Mouse (Mus musculus) liver, postnatal 0 days (tissue): ENCODE results near the gene Add3. TPM values are rescaled to one million over a fixed set of nuclear protein-coding genes. Genes with fewer than 3 reads are reported as not detected.

ENCODE experiments used
- ATAC-seq: fragments of 200-750 bp; cut with Nextera tagmentation; 2 replicates; pipeline ENCODE4 v1.8.0; 2017; ENCODE audit warnings: mild to moderate bottlenecking, moderate library complexity
- DNase-seq: peaks from one replicate; pipeline ENCODE4 v3.0.0-alpha.2; 2016
- H3K27ac ChIP-seq: fragments of 300-500 bp; sonication (generic); 2 replicates; pipeline ENCODE4 v1.5.1; 2014; ENCODE audit warnings: antibody characterized with exemption, moderate library complexity, mild to moderate bottlenecking, low read depth
- H3K27me3 ChIP-seq: fragments of 300-500 bp; sonication (generic); 2 replicates; pipeline ENCODE4 v1.6.1; 2014; ENCODE audit warnings: low read length, control low read depth, mixed read lengths; ENCODE audit not compliant: insufficient read depth
- H3K36me3 ChIP-seq: fragments of 300-500 bp; sonication (generic); replicated peaks from 2 replicates; pipeline ENCODE4 v1.6.1; 2014; ENCODE audit warnings: mild to moderate bottlenecking, control low read depth, low read length, moderate library complexity, mixed read lengths; ENCODE audit not compliant: insufficient read depth
- H3K4me1 ChIP-seq: fragments of 300-500 bp; sonication (generic); 2 replicates; pipeline ENCODE4 v1.6.1; 2014; ENCODE audit warnings: antibody characterized with exemption, mild to moderate bottlenecking, control low read depth; ENCODE audit not compliant: insufficient read depth
- H3K4me2 ChIP-seq: fragments of 300-500 bp; sonication (generic); 2 replicates; pipeline ENCODE4 v1.6.1; 2014; ENCODE audit warnings: low read depth, mild to moderate bottlenecking, low read length, moderate library complexity, mixed read lengths
- H3K4me3 ChIP-seq: fragments of 300-500 bp; sonication (generic); 2 replicates; pipeline ENCODE4 v1.5.1; 2014; ENCODE audit warnings: low read depth, low read length
- H3K9ac ChIP-seq: fragments of 300-500 bp; sonication (generic); replicated peaks from 2 replicates; pipeline ENCODE4 v1.6.1; 2014; ENCODE audit warnings: mild to moderate bottlenecking, moderate library complexity
- H3K9me3 ChIP-seq: fragments of 300-500 bp; sonication (generic); 2 replicates; pipeline ENCODE4 v1.6.1; 2016; ENCODE audit warnings: mild to moderate bottlenecking, control low read depth, low read length, mixed read lengths
- CTCF ChIP-seq: sonication (generic); IDR thresholded peaks from 2 replicates; pipeline ENCODE4 v1.5.1; 2016; ENCODE audit warnings: antibody characterized with exemption, low read depth
- EP300 ChIP-seq: IDR thresholded peaks from 2 replicates; pipeline ENCODE4 v1.6.1; 2016; ENCODE audit warnings: antibody characterized with exemption, low read depth, mild to moderate bottlenecking
- WGBS: fragments of 180-500 bp; shearing (Covaris S2); extraction: QIAGEN DNeasy Blood & Tissue Kit; methylation state at CpG from one replicate; pipeline ENCODE4 v1.1.7; 2014; ENCODE audit not compliant: insufficient replicate concordance; 5-methylcytosine and 5-hydroxymethylcytosine counted together
- polyA plus RNA-seq: library from polyadenylated mRNA; unstranded; fragments of >200 nt; fragmentation: Nextera tagmentation; extraction: Ambion mirVana; gene quantifications from 2 replicates; pipeline ENCODE4 v1.2.1, GENCODE M21; 2015

Add3 gene
- polyA plus RNA-seq, 1 experiment from 2014 or later = 21.4 TPM

DNA sequence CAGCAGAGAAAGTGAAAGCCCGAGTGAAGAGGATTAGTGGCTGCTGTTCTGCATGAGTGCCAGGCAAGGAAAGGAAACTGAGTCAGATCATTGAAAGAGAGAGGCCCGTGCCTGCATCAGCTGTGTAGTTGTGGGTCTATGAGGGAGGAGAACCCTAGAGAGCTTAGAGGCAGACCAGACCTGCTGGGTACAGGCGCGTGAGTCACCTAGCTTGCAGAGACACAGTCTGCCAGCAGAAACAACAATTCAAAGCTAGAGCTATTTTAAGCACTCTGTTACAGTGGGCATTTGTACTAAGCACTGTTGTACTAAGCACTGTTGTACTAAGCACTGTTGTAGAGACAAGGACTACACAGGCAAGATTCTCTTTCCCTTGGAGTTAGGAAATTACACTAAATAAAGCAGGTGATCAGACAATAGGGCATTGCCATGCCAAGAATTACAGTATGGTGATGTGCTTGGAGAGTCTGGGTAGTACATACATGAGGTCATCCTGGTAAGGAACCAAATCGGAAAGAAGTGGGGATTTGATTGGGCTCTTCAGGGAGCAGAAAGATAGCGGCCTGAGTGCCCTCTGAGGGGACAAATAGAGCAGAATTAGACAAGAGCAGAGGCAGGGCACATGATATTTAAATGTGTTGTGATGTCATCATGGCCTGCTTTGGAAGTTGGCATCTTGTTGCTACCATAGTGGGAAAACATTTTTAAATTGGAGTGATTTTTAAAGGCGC is 88.0 kb downstream of the Add3 start:
- H3K27ac ChIP-seq = no peak overlapping the region
- TF ChIP-seq EP300 (no peak), CTCF (no peak)
- H3K4me2 ChIP-seq = no peak overlapping the region
- ATAC-seq (no peak), DNase-seq (no peak)
- H3K27me3 ChIP-seq = no peaks in the 10 kb centered on the region
- H3K9ac ChIP-seq = no peak overlapping the region
- no peaks in the 10 kb centered on the region; the same call in 1 of the 2 replicates for H3K4me1 ChIP-seq
- no peaks in the 10 kb centered on the region for H3K9me3 ChIP-seq
- WGBS = 88% methylated on average over 7 of the region's 7 CpGs
- H3K36me3 ChIP-seq = peaks cover 23% of the 10 kb centered on the region
- H3K4me3 ChIP-seq = no peak overlapping the region

- H3K27me3 ChIP-seq = no peaks in the 10 kb centered on the region
- TF ChIP-seq EP300 = no peak
- TF ChIP-seq CTCF = no peak
- no peak overlapping the region for H3K9ac ChIP-seq
- no peaks in the 10 kb centered on the region for H3K9me3 ChIP-seq
- ATAC-seq (no peak), DNase-seq (no peak)
- no peak overlapping the region for H3K4me2 ChIP-seq
- WGBS = 80% methylated on average over 11 of the region's 11 CpGs
- no peak overlapping the region for H3K4me3 ChIP-seq
- H3K36me3 ChIP-seq = peaks cover 49% of the 10 kb centered on the region
- no peak overlapping the region for H3K27ac ChIP-seq
- H3K4me1 ChIP-seq = no peaks in the 10 kb centered on the region
Measured at GRCm38 (mm10) chr19:53230942-53231815, 90.9 kb downstream of the Add3 start.

DNA sequence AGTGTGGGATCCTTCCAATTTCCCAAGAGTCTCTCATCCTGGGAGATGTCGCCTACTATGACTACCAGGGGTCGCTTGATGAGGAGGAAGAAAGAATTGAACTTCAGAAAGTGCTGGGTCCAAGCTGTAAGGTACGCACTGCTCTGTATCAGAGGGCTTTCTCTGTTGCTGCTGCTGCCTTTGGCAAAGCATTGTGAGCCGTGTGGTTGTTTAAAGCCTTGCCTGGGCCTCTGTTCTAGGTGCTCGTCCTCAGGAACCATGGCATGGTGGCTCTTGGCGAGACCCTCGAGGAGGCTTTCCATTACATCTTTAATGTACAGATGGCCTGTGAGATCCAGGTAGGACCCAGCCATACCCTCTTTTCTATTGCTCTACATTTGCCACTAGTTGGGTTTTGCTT is 93.3 kb downstream of the Add3 start:
- 85% methylated on average over 7 of the region's 7 CpGs for WGBS

DNA sequence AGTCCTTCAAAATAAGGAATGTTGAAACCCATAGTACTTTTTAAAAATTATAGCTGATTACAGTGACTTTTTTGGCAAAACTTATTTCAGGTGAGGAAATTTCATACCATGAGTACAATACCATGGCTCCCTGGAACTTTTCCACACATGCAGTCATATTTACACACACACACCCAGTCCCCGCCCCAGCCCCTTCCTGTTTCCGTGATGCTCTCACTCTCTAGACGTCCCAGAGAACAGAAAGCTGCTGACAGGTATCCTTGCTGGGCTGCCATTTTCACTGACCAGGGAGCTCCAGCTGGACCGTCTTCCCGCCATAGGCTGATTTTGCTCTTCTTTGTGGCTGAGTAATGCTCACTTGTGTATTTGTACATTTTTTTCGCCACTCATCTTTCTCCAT is 101.6 kb downstream of the Add3 start:
- Histone ChIP-seq H3K4me3 (no peak overlapping the region), H3K36me3 (peaks cover 64% of the 10 kb centered on the region), H3K9ac (no peak overlapping the region), H3K27ac (no peak overlapping the region), H3K4me1 (no peaks in the 10 kb centered on the region), H3K27me3 (no peaks in the 10 kb centered on the region), H3K4me2 (no peak overlapping the region), H3K9me3 (no peaks in the 10 kb centered on the region)
- DNase-seq = no peak
- 81% methylated on average over 6 of the region's 6 CpGs for WGBS
- TF ChIP-seq EP300 = no peak
- TF ChIP-seq CTCF = no peak
- ATAC-seq = no peak

More for the DNA sequence above, 93.3 kb downstream of the Add3 start:
- no peak overlapping the region for H3K4me2 ChIP-seq
- no peaks in the 10 kb centered on the region for H3K9me3 ChIP-seq
- no peak for ATAC-seq
- DNase-seq = no peak
- TF ChIP-seq EP300 (no peak), CTCF (no peak)
- no peaks in the 10 kb centered on the region for H3K4me1 ChIP-seq
- peaks cover 60% of the 10 kb centered on the region for H3K36me3 ChIP-seq
- H3K4me3 ChIP-seq = no peak overlapping the region
- H3K27ac ChIP-seq = no peak overlapping the region
- H3K9ac ChIP-seq = no peak overlapping the region
- no peaks in the 10 kb centered on the region for H3K27me3 ChIP-seq

DNA sequence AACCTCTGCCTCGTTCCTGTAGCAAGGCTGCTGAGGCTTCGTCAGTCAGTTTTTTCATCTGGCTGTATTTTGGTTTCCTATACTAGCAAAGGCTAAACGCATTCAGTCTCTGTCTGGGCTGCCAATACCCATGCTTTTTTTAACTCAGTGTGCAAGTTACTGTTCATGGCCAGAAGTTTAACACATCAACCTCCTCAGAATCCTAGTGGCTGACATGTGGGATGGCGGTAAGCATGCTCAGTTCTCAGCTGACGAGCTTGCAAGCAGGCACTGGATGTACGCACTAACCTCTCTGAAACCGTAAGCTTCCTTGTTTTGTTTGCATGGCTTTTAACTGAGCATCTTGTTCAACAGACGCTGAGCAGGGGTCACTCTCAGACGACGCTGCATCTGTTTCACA is 103.7 kb downstream of the Add3 start:
- ATAC-seq (no peak), DNase-seq (no peak)
- Histone ChIP-seq H3K27me3 (no peaks in the 10 kb centered on the region), H3K9me3 (no peaks in the 10 kb centered on the region), H3K36me3 (peaks cover 52% of the 10 kb centered on the region), H3K27ac (no peak overlapping the region), H3K4me3 (no peak overlapping the region), H3K9ac (no peak overlapping the region), H3K4me1 (0 out of 2 replicates have a peak, but pooled peaks cover 4% of the 10 kb centered on the region), H3K4me2 (no peak overlapping the region)
- 83% methylated on average over 10 of the region's 10 CpGs for WGBS
- TF ChIP-seq CTCF (no peak), EP300 (no peak)

GRCm38 (mm10) chr19:53247558-53247957 is 107.3 kb downstream of the Add3 start:
- H3K9me3 ChIP-seq = no peaks in the 10 kb centered on the region
- TF ChIP-seq CTCF (no peak), EP300 (no peak)
- no peak overlapping the region for H3K9ac ChIP-seq
- no peak overlapping the region for H3K27ac ChIP-seq
- ATAC-seq (no peak), DNase-seq (no peak)
- H3K36me3 ChIP-seq = peaks cover 31% of the 10 kb centered on the region
- H3K4me2 ChIP-seq = peak overlapping the region; percentile 31; the same call in 1 of the 2 replicates
- 71% methylated on average over 2 of the region's 2 CpGs for WGBS
- no peaks in the 10 kb centered on the region for H3K27me3 ChIP-seq
- peaks cover 14% of the 10 kb centered on the region for H3K4me1 ChIP-seq
- H3K4me3 ChIP-seq = no peak overlapping the region
